Mouse (Mus musculus): Measurements from ENCODE around the gene Krtap10-4.

GRCm38 (mm10) chr10:77826951-77827350, at the start of gene Krtap10-4:
- TF ChIP-seq GATA1 (IDR thresholded peaks at IDR 0.05; ENCODE audit: low read length), result no peak
- TF ChIP-seq TAL1 (IDR thresholded peaks at IDR 0.05; ENCODE audit: low read length), result no peak

All from erythroblast, embryonic 14.5 days (primary cell).